8 mouse cellular contexts compared by ENCODE assay signal in the genomic region with DNA sequence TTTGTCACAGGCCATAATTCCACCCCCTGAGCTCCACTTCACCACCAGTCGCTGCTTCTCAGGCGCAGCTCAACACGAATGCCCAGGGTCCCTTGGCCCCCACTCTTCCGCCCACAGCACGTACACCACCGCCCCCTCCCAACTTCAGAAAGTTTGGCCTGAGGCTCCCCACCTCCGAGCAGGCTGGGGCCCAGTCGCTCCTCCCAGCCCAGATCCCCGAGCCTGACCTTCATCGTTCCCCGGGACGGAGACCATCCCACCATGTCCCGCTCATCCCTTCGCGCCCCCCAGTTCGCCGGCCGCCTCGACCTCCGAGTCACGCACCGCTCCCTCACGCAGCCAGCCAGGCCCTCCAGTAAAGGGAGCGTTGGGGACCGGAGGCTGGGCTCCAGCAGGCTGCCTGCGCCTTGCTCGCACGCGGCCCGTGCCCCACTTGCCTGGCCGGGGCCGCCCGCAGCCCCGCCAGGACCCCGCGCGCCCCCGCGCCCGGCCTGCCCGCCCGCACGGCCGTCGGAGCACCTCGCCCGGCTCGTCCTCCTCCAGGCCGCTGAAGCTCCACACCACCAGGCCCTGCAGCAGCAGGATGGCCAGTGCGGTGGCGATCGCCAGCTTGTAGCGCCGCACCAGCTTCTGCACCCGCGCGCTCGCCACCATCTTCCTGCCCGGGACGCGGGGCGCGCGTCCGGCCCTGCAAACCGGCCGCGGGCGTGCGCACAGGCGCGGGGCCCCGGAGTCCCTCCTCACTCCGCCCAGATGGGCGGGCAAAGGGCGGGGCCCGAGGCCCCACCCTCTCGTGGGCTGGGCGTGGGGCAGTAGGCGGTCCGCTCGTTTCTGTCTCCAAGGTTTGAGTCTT. TPM values are rescaled to one million over a fixed set of nuclear protein-coding genes. Genes with fewer than 3 reads are reported as not detected.
DNase-seq lines count a peak whose midpoint lies in the region; ATAC-seq and TF ChIP-seq lines count a peak whose summit lies in the region.

A gene (minus strand): TSS at position 762 of the 853 bp plus-strand sequence.

- H3K36me3 ChIP-seq in C2C12 (ENCODE audit: control insufficient read depth, insufficient read depth): no peaks in the 10 kb centered on the region
- no peaks in the 10 kb centered on the region for H3K36me3 ChIP-seq in erythroblast, embryonic 14.5 days (ENCODE audit: control insufficient read depth)
- no peaks in the 10 kb centered on the region for H3K36me3 ChIP-seq in heart, embryonic 12.5 days
- no peaks in the 10 kb centered on the region for H3K36me3 ChIP-seq in kidney, postnatal 0 days (ENCODE audit: insufficient read depth, low read length)
- no peaks in the 10 kb centered on the region; the same call in 1 of the 2 replicates for H3K36me3 ChIP-seq in liver, embryonic 11.5 days (ENCODE audit: control insufficient read depth, insufficient read depth, low read length)
- no peaks in the 10 kb centered on the region for H3K36me3 ChIP-seq in stomach, embryonic 14.5 days (ENCODE audit: control insufficient read depth, insufficient read depth, low read length)

- peaks cover 25% of the 10 kb centered on the region for H3K79me2 ChIP-seq in C2C12 (ENCODE audit: control insufficient read depth, insufficient read depth)

- H3K4me1 ChIP-seq in erythroblast, embryonic 14.5 days (ENCODE audit: control insufficient read depth): peaks cover 18% of the 10 kb centered on the region
- H3K4me1 ChIP-seq in heart, embryonic 12.5 days (replicated peaks): peaks cover 27% of the 10 kb centered on the region
- peaks cover 16% of the 10 kb centered on the region for H3K4me1 ChIP-seq in kidney, postnatal 0 days (replicated peaks; ENCODE audit: insufficient read depth, low read length)
- H3K4me1 ChIP-seq in liver, embryonic 11.5 days (replicated peaks; ENCODE audit: control insufficient read depth, insufficient read depth, low read length): peaks cover 11% of the 10 kb centered on the region
- peaks cover 21% of the 10 kb centered on the region; the same call in 1 of the 2 replicates for H3K4me1 ChIP-seq in stomach, embryonic 14.5 days (ENCODE audit: control insufficient read depth, insufficient read depth, low read length)

- peak; percentile 96 for ATAC-seq in heart, embryonic 12.5 days (ENCODE audit: insufficient number of reproducible peaks, low FRiP score)
- ATAC-seq in kidney, postnatal 0 days (replicated peaks; ENCODE audit: low FRiP score, low read depth): peak; percentile 92
- ATAC-seq in liver, embryonic 11.5 days (replicated peaks; ENCODE audit: low FRiP score): peak; percentile 96
- peak; percentile 97 for ATAC-seq in stomach, embryonic 14.5 days (ENCODE audit: insufficient number of reproducible peaks, insufficient read depth, low FRiP score, low read depth)

- peak; percentile 97 for TF ChIP-seq POLR2A in brain, embryonic 14.5 days (IDR thresholded peaks at IDR 0.05; ENCODE audit: borderline replicate concordance, extremely low read depth, insufficient read depth, insufficient read length, poor library complexity, severe bottlenecking)

- peak within 1 kb of the TSS; percentile 75 for H3K27ac ChIP-seq in heart, embryonic 12.5 days (ENCODE audit: poor library complexity, severe bottlenecking)
- peak within 1 kb of the TSS; percentile 82 for H3K27ac ChIP-seq in kidney, postnatal 0 days
- H3K27ac ChIP-seq in liver, embryonic 11.5 days (ENCODE audit: low read depth, low read length): peak within 1 kb of the TSS; percentile 80
- peak within 1 kb of the TSS; percentile 78 for H3K27ac ChIP-seq in stomach, embryonic 14.5 days (ENCODE audit: low read length)

- no peaks in the 10 kb centered on the region for H3K27me3 ChIP-seq in C2C12 (ENCODE audit: control insufficient read depth, insufficient read depth, insufficient read length)
- H3K27me3 ChIP-seq in erythroblast, embryonic 14.5 days (ENCODE audit: control insufficient read depth): peaks cover 2% of the 10 kb centered on the region; the same call in 1 of the 2 replicates
- H3K27me3 ChIP-seq in heart, embryonic 12.5 days (replicated peaks): no peaks in the 10 kb centered on the region
- no peaks in the 10 kb centered on the region for H3K27me3 ChIP-seq in kidney, postnatal 0 days (ENCODE audit: insufficient read depth, low read length)
- no peaks in the 10 kb centered on the region for H3K27me3 ChIP-seq in liver, embryonic 11.5 days (replicated peaks; ENCODE audit: control insufficient read depth, insufficient read depth, low read length)
- H3K27me3 ChIP-seq in stomach, embryonic 14.5 days (ENCODE audit: control insufficient read depth, insufficient read depth, low read length): no peaks in the 10 kb centered on the region

- peak within 1 kb of the TSS; percentile 59 for H3K4me3 ChIP-seq in C2C12 (ENCODE audit: insufficient read depth, poor library complexity, severe bottlenecking)
- H3K4me3 ChIP-seq in erythroblast, embryonic 14.5 days (replicated peaks): peak within 1 kb of the TSS; percentile 87
- peak within 1 kb of the TSS; percentile 96 for H3K4me3 ChIP-seq in heart, embryonic 12.5 days
- H3K4me3 ChIP-seq in kidney, postnatal 0 days (replicated peaks; ENCODE audit: low read depth, low read length): peak within 1 kb of the TSS; percentile 87
- H3K4me3 ChIP-seq in liver, embryonic 11.5 days (ENCODE audit: low read depth, low read length): peak within 1 kb of the TSS; percentile 96
- H3K4me3 ChIP-seq in stomach, embryonic 14.5 days (ENCODE audit: low read depth, low read length): peak within 1 kb of the TSS; percentile 78

- H3K9me3 ChIP-seq in erythroblast, embryonic 14.5 days (ENCODE audit: control insufficient read depth, low read length): peaks cover 2% of the 10 kb centered on the region; the same call in 1 of the 2 replicates
- no peaks in the 10 kb centered on the region for H3K9me3 ChIP-seq in heart, embryonic 12.5 days (replicated peaks)
- no peaks in the 10 kb centered on the region for H3K9me3 ChIP-seq in kidney, postnatal 0 days (replicated peaks; ENCODE audit: low read length)
- H3K9me3 ChIP-seq in liver, embryonic 11.5 days (ENCODE audit: control insufficient read depth, low read length): no peaks in the 10 kb centered on the region
- no peaks in the 10 kb centered on the region for H3K9me3 ChIP-seq in stomach, embryonic 14.5 days (ENCODE audit: control insufficient read depth, low read depth, low read length)

- peaks cover 6% of the 10 kb centered on the region for H3K79me3 ChIP-seq in C2C12 (ENCODE audit: low read depth)

- under 1% methylated on average over 79 of the region's 82 CpGs for WGBS in heart, embryonic 12.5 days
- under 1% methylated on average over 82 of the region's 82 CpGs for WGBS in kidney, postnatal 0 days
- under 1% methylated on average over 82 of the region's 82 CpGs for WGBS in liver, embryonic 11.5 days
- WGBS in stomach, embryonic 14.5 days: under 1% methylated on average over 72 of the region's 82 CpGs

- H3ac ChIP-seq in C2C12 (ENCODE audit: control insufficient read depth, insufficient read length, low read depth): peak within 1 kb of the TSS; percentile 100

- H3K4me2 ChIP-seq in heart, embryonic 12.5 days: peak within 1 kb of the TSS; percentile 88
- H3K4me2 ChIP-seq in kidney, postnatal 0 days (ENCODE audit: low read length): peak within 1 kb of the TSS; percentile 73
- H3K4me2 ChIP-seq in liver, embryonic 11.5 days: peak within 1 kb of the TSS; percentile 87
- H3K4me2 ChIP-seq in stomach, embryonic 14.5 days (replicated peaks; ENCODE audit: low read depth, low read length): peak within 1 kb of the TSS; percentile 76

- TF ChIP-seq CTCF in C2C12 (IDR thresholded peaks at IDR 0.05; ENCODE audit: control insufficient read depth, insufficient read depth, insufficient read length): no peak
- no peak for TF ChIP-seq CTCF in brain, embryonic 14.5 days (IDR thresholded peaks at IDR 0.05; ENCODE audit: borderline replicate concordance, extremely low read depth, insufficient read depth, insufficient read length)
- TF ChIP-seq CTCF in kidney, postnatal 0 days (IDR thresholded peaks at IDR 0.05; ENCODE audit: low read depth): no peak

- peak within 1 kb of the TSS; percentile 96 for H3K9ac ChIP-seq in heart, embryonic 12.5 days
- peak within 1 kb of the TSS; percentile 94 for H3K9ac ChIP-seq in kidney, postnatal 0 days (ENCODE audit: low read depth, low read length)
- H3K9ac ChIP-seq in liver, embryonic 11.5 days (ENCODE audit: low read depth, low read length): peak within 1 kb of the TSS; percentile 96
- H3K9ac ChIP-seq in stomach, embryonic 14.5 days (replicated peaks; ENCODE audit: low read depth, low read length): peak within 1 kb of the TSS; percentile 87

- DNase-seq in brain, embryonic 14.5 days (ENCODE audit: low read depth): peak; percentile 97
- peak; percentile 93 for DNase-seq in kidney, postnatal 0 days (ENCODE audit: low spot score)
- peak; percentile 92 for DNase-seq in liver, embryonic 11.5 days (ENCODE audit: low spot score)
- DNase-seq in naive thymus-derived CD4-positive, alpha-beta T cell, adult 2 months (ENCODE audit: low read depth): peak; percentile 95

TF ChIP-seq in C2C12, 6 proteins besides CTCF, POLR2A, EP300 and RAD21:
- no peak for TF ChIP-seq FOSL1 (IDR thresholded peaks at IDR 0.05; ENCODE audit: insufficient read depth, low read length, poor library complexity, severe bottlenecking)
- TF ChIP-seq MYOG (IDR thresholded peaks at IDR 0.05; ENCODE audit: control insufficient read depth, extremely low read depth, insufficient read length): no peak
- no peak for TF ChIP-seq MAX (IDR thresholded peaks at IDR 0.05)
- no peak for TF ChIP-seq CEBPB (IDR thresholded peaks at IDR 0.05; ENCODE audit: low read depth)
- no peak for TF ChIP-seq MYOD1 (IDR thresholded peaks at IDR 0.05; ENCODE audit: control insufficient read depth, insufficient read length, low read depth)
- no peak for TF ChIP-seq USF1 (IDR thresholded peaks at IDR 0.05; ENCODE audit: low read depth)
TF ChIP-seq in C2C12: peak in this region for 0.

RNA-seq across cellular contexts. Expression of the gene that starts here (rescaled TPM):
- 10.4 TPM for polyA plus RNA-seq in C2C12 (2012; fragmentation: generic; extraction: Trizol)
- polyA plus RNA-seq in brain, embryonic 14.5 days (2012; rRNA removed): 19.5 and 24.1 TPM in 2 replicates
- 0.33 and 0.37 TPM in 2 replicates for polyA plus RNA-seq in erythroblast, embryonic 14.5 days (2012)
- polyA plus RNA-seq in heart, embryonic 12.5 days (2016; fragmentation: Nextera tagmentation; extraction: Ambion mirVana): 16.4 and 17.8 TPM in 2 replicates
- 18.4 and 21.4 TPM in 2 replicates for polyA plus RNA-seq in kidney, postnatal 0 days (2015; fragmentation: Nextera tagmentation; extraction: Ambion mirVana)
- 8.8 and 10.5 TPM in 2 replicates for polyA plus RNA-seq in liver, embryonic 11.5 days (2014; fragmentation: Nextera tagmentation; extraction: Ambion mirVana)
- 20.5 and 22.9 TPM in 2 replicates for polyA plus RNA-seq in stomach, embryonic 14.5 days (2014; fragmentation: Nextera tagmentation; extraction: Ambion mirVana)

Comparison
In these comparisons a context has a peak if more than half of its experiments do, and no peak if none do; other contexts are left out.
1. Peak in every context shown above with its lines: DNase-seq, ATAC-seq, H3K4me3 ChIP-seq and H3K27ac ChIP-seq.